Mouse (Mus musculus) small intestine, adult 2 months (tissue): ENCODE results near the gene Arl16. TPM values are rescaled to one million over a fixed set of nuclear protein-coding genes. Genes with fewer than 3 reads are reported as not detected.

Experiments used
- H3K27ac ChIP-seq: fragments of 200-500 bp; 2 replicates; pipeline ENCODE4 v1.5.1; 2012; ENCODE audit warnings: low read depth, low read length, control low read depth, inconsistent platforms; ENCODE audit not compliant: insufficient read depth
- H3K27me3 ChIP-seq: fragments of 200-500 bp; 2 replicates; pipeline ENCODE4 v1.6.1; 2012; ENCODE audit warnings: mild to moderate bottlenecking, moderate library complexity, low read length, inconsistent platforms; ENCODE audit not compliant: control insufficient read depth, insufficient read depth
- H3K36me3 ChIP-seq: fragments of 200-500 bp; 2 replicates; pipeline ENCODE4 v1.6.1; 2012; ENCODE audit warnings: mild to moderate bottlenecking, low read length, control low read depth, inconsistent platforms; ENCODE audit not compliant: control insufficient read depth, insufficient read depth
- H3K4me1 ChIP-seq: fragments of 200-500 bp; 2 replicates; pipeline ENCODE4 v1.6.1; 2012; ENCODE audit warnings: low read length, inconsistent platforms, mixed read lengths; ENCODE audit not compliant: control insufficient read depth, insufficient read depth, insufficient read length
- H3K4me3 ChIP-seq: fragments of 200-500 bp; 2 replicates; pipeline ENCODE4 v1.5.1; 2012; ENCODE audit warnings: low read depth, mild to moderate bottlenecking, control low read depth, inconsistent platforms, low read length, moderate library complexity
- CTCF ChIP-seq: fragments of 200-500 bp; IDR thresholded peaks from 2 replicates; pipeline ENCODE4 v1.5.1; 2012; ENCODE audit warnings: low read depth, mild to moderate bottlenecking, control low read depth, inconsistent platforms, low read length, moderate library complexity, mixed read lengths; ENCODE audit not compliant: insufficient replicate concordance, insufficient read length; ENCODE audit errors: extremely low read depth
- POLR2A ChIP-seq: fragments of 200-500 bp; IDR thresholded peaks from 2 replicates; pipeline ENCODE4 v1.6.1; 2012; ENCODE audit warnings: low read depth, mild to moderate bottlenecking, control low read depth, inconsistent platforms, low read length, moderate library complexity
- WGBS: fragments of 180-500 bp; shearing (Covaris S2); methylation state at CpG from one replicate; pipeline ENCODE4 v1.1.7; 2018; 5-methylcytosine and 5-hydroxymethylcytosine counted together
- polyA plus RNA-seq: library from polyadenylated mRNA; depleted of rRNA; stranded (reverse); fragments of >200 nt; gene quantifications from 2 replicates; pipeline ENCODE4 v1.2.3, GENCODE M21; 2012; rRNA removed

The Arl16 gene
- polyA plus RNA-seq, 1 experiment = 15.4 TPM

- H3K27ac ChIP-seq = no peak overlapping the region
- 85% methylated on average over 3 of the region's 3 CpGs for WGBS
Observed at GRCm38 (mm10) chr11:120426727-120427126, 40.7 kb downstream of the Arl16 start.

GRCm38 (mm10) chr11:120423569-120424295 is 43.7 kb downstream of the Arl16 start:
- H3K36me3 ChIP-seq = peaks cover 69% of the 10 kb centered on the region
- no peak overlapping the region for H3K27ac ChIP-seq
- H3K27me3 ChIP-seq = no peaks in the 10 kb centered on the region
- H3K4me3 ChIP-seq = no peak overlapping the region
- no peaks in the 10 kb centered on the region for H3K4me1 ChIP-seq
- no peak for TF ChIP-seq POLR2A
- TF ChIP-seq CTCF = peak; percentile 74; the same call in 1 of the 2 replicates
- WGBS = 62% methylated on average over 9 of the region's 9 CpGs

More at GRCm38 (mm10) chr11:120426727-120427126, 40.7 kb downstream of the Arl16 start:
- TF ChIP-seq CTCF = no peak
- Histone ChIP-seq H3K4me1 (no peaks in the 10 kb centered on the region), H3K4me3 (no peak overlapping the region), H3K27me3 (no peaks in the 10 kb centered on the region), H3K36me3 (peaks cover 67% of the 10 kb centered on the region)

GRCm38 (mm10) chr11:120422651-120423568 is 44.5 kb downstream of the Arl16 start:
- no peaks in the 10 kb centered on the region for H3K4me1 ChIP-seq
- no peak overlapping the region for H3K4me3 ChIP-seq
- H3K36me3 ChIP-seq = peaks cover 64% of the 10 kb centered on the region
- 67% methylated on average over 13 of the region's 13 CpGs for WGBS
- no peak overlapping the region for H3K27ac ChIP-seq
- no peak for TF ChIP-seq POLR2A
- no peak for TF ChIP-seq CTCF
- H3K27me3 ChIP-seq = no peaks in the 10 kb centered on the region

GRCm38 (mm10) chr11:120418592-120418991 is 48.8 kb downstream of the Arl16 start:
- Histone ChIP-seq H3K4me3 (no peak overlapping the region), H3K36me3 (peaks cover 60% of the 10 kb centered on the region)
- WGBS = 100% methylated on average over 1 of the region's 1 CpGs

GRCm38 (mm10) chr11:120417852-120418251 is 49.6 kb downstream of the Arl16 start:
- Histone ChIP-seq H3K4me1 (no peaks in the 10 kb centered on the region), H3K27ac (no peak overlapping the region), H3K4me3 (no peak overlapping the region), H3K27me3 (no peaks in the 10 kb centered on the region), H3K36me3 (peaks cover 64% of the 10 kb centered on the region)
- WGBS = 83% methylated on average over 7 of the region's 7 CpGs
- TF ChIP-seq CTCF (no peak), POLR2A (no peak)

More at GRCm38 (mm10) chr11:120418592-120418991, 48.8 kb downstream of the Arl16 start:
- Histone ChIP-seq H3K4me1 (no peaks in the 10 kb centered on the region), H3K27me3 (no peaks in the 10 kb centered on the region), H3K27ac (no peak overlapping the region)
- TF ChIP-seq POLR2A = no peak
- no peak for TF ChIP-seq CTCF

Other genes starting within 250 kb of the Arl16 start
- 7.0 and 15.4 TPM in 2 replicates for gene Bahcc1, start 234.7 kb downstream of the Arl16 start, polyA plus RNA-seq
- 927 and 1,318 TPM in 2 replicates for gene Actg1, start 119.1 kb downstream of the Arl16 start, polyA plus RNA-seq
- not detected in 2 replicates for gene Fscn2, start 106.1 kb downstream of the Arl16 start, polyA plus RNA-seq
- 32.0 and 49.2 TPM in 2 replicates for gene Faap100, start 88.8 kb downstream of the Arl16 start, polyA plus RNA-seq
- gene Nploc4, start 29.9 kb downstream of the Arl16 start, polyA plus RNA-seq = 29.0 and 54.8 TPM in 2 replicates
- 0.15 and 0.60 TPM in 2 replicates for gene Tspan10, start 25.0 kb downstream of the Arl16 start, polyA plus RNA-seq
- 0.43 TPM in 2 replicates for gene Pde6g, start 14.1 kb downstream of the Arl16 start, polyA plus RNA-seq
- 16.6 and 23.6 TPM in 2 replicates for gene Oxld1, start 9.5 kb downstream of the Arl16 start, polyA plus RNA-seq
- gene Ccdc137, start 9.5 kb downstream of the Arl16 start, polyA plus RNA-seq = 3.6 and 4.4 TPM in 2 replicates
- 130 and 155 TPM in 2 replicates for gene Mrpl12, start 17.0 kb upstream of the Arl16 start, polyA plus RNA-seq
- gene Slc25a10, start 24.2 kb upstream of the Arl16 start, polyA plus RNA-seq = 298 and 416 TPM in 2 replicates
- gene Gcgr, start 63.1 kb upstream of the Arl16 start, polyA plus RNA-seq = 1.4 and 2.6 TPM in 2 replicates
- 24.0 and 30.3 TPM in 2 replicates for gene Mcrip1, start 82.1 kb upstream of the Arl16 start, polyA plus RNA-seq
- gene Ppp1r27, start 83.5 kb upstream of the Arl16 start, polyA plus RNA-seq = 0.51 TPM in 1 of 2 replicates, not detected in the other
- 442 and 705 TPM in 2 replicates for gene P4hb, start 105.6 kb upstream of the Arl16 start, polyA plus RNA-seq
- 489 and 1,022 TPM in 2 replicates for gene Arhgdia, start 114.0 kb upstream of the Arl16 start, polyA plus RNA-seq
- gene Alyref, start 130.8 kb upstream of the Arl16 start, polyA plus RNA-seq = 12.0 and 24.0 TPM in 2 replicates
- 46.4 and 97.9 TPM in 2 replicates for gene Anapc11, start 130.8 kb upstream of the Arl16 start, polyA plus RNA-seq
- gene Npb, start 140.9 kb upstream of the Arl16 start, polyA plus RNA-seq = 0.98 and 7.2 TPM in 2 replicates
- gene Pcyt2, start 150.3 kb upstream of the Arl16 start, polyA plus RNA-seq = 449 and 1,029 TPM in 2 replicates
- gene Sirt7, start 157.6 kb upstream of the Arl16 start, polyA plus RNA-seq = 99.1 and 147 TPM in 2 replicates
- gene Mafg, start 166.0 kb upstream of the Arl16 start, polyA plus RNA-seq = 24.8 and 33.6 TPM in 2 replicates
- gene Pycr1, start 176.2 kb upstream of the Arl16 start, polyA plus RNA-seq = 17.1 and 19.9 TPM in 2 replicates
- gene Myadml2, start 180.6 kb upstream of the Arl16 start, polyA plus RNA-seq = 0.39 and 1.0 TPM in 2 replicates
- 0.67 and 0.99 TPM in 2 replicates for gene Notum, start 193.6 kb upstream of the Arl16 start, polyA plus RNA-seq
- 86.9 and 138 TPM in 2 replicates for gene Aspscr1, start 205.4 kb upstream of the Arl16 start, polyA plus RNA-seq
- gene Cenpx, start 246.1 kb upstream of the Arl16 start, polyA plus RNA-seq = 38.4 and 46.2 TPM in 2 replicates
- gene Lrrc45, start 246.3 kb upstream of the Arl16 start, polyA plus RNA-seq = 22.0 and 23.9 TPM in 2 replicates